Mouse (Mus musculus) olfactory bulb, adult 2 months (tissue): ENCODE results near the gene Ly9.

Source experiments
- CTCF ChIP-seq: fragments of 200-500 bp; IDR thresholded peaks from 2 replicates; pipeline ENCODE4 v1.5.1; 2012; ENCODE audit warnings: low read depth, mild to moderate bottlenecking, low read length, moderate library complexity; ENCODE audit not compliant: insufficient read depth
- POLR2A ChIP-seq: fragments of 200-500 bp; IDR thresholded peaks from 2 replicates; pipeline ENCODE4 v1.6.1; 2012; ENCODE audit warnings: mild to moderate bottlenecking, low read depth, low read length, moderate library complexity; ENCODE audit not compliant: insufficient read depth

GRCm38 (mm10) chr1:171637101-171637500, 29.9 kb upstream of the Ly9 start:
- TF ChIP-seq CTCF = no peak
- TF ChIP-seq POLR2A = no peak
